Mouse (Mus musculus): ENCODE measurements around the gene Ube2o. TPM values are rescaled to one million over a fixed set of nuclear protein-coding genes. Genes with fewer than 3 reads are reported as not detected.

Ube2o gene
- polyA plus RNA-seq (2015; fragmentation: Nextera tagmentation; extraction: Ambion mirVana): 31.4 and 36.6 TPM in 2 replicates

DNA sequence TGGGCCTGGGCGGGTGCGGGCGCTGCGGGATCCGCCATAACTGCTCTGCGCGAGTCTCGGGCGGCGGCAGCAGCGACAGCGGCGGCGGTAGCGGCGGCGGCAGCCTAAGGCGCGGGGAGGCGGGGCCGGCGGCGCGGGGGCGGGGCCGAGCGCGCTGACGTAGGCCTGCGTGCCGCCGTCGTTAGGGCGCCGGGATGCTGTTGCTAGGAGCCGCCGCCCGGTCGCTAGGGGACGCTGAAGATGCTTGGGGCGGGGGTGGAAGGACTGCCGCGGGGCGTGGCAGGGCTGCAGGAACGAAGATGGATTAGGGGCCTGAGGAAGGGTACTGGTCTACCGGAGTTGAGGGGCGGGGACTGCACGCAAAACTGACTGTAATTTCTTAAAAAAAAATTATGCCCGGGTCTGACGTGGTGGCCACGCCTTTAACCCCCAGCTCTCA, at the start of gene Ube2o:
Ube2o (minus strand) TSS at position 72 of the 439 bp plus-strand sequence.
- H3K4me3 ChIP-seq: peak within 1 kb of the TSS; percentile 100
- H3K9ac ChIP-seq: peak within 1 kb of the TSS; percentile 99
- H3K9me3 ChIP-seq: no peaks in the 10 kb centered on the region
- H3K36me3 ChIP-seq (replicated peaks): no peaks in the 10 kb centered on the region
- ATAC-seq (replicated peaks): peak; percentile 92
- peaks cover 35% of the 10 kb centered on the region for H3K4me1 ChIP-seq
- peak within 1 kb of the TSS; percentile 96 for H3K27ac ChIP-seq
- H3K4me2 ChIP-seq: peak within 1 kb of the TSS; percentile 69
- WGBS: 2% methylated on average over 36 of the region's 51 CpGs
- no peaks in the 10 kb centered on the region for H3K27me3 ChIP-seq (replicated peaks)

DNA sequence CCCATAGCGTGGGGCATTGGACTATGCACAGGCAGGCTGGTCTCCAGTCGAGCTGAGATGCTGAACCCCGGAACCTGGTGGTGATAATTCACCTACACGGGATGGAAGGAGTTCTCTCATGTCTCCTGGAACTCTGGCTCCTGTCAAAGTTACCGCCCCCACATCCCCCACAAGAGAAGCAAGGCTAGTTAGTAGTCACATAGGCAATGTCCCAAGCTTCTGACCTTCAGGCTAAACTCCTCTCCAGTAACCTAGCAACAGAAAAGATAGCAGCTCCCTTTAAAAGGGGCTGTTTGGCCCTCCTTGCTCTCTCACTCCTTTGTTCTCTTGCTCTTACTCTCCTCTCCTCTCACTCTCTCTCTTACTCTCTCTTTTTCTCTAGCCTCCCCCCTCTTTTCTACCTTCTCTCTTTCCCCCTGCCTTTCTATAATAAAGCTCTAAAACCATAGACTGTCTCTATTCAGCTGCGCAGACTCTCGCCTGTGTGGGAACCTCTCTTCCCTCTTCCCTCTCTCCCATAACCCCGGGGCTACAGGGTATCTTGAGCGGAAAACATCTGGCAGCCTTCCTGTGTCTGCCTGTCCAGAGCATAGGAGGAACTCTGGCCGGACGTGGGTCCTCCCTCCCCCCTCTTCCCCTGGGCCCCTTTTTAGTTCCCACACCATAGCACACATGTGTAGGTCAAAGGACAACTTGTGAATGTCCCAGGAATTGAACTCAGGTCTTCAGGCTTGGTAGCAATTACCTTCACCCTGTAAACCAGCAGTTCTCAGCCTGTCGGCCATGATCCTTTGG, 49.1 kb upstream of the Ube2o start:
- no peaks in the 10 kb centered on the region for H3K36me3 ChIP-seq (replicated peaks)
- H3K9me3 ChIP-seq: no peaks in the 10 kb centered on the region
- no peaks in the 10 kb centered on the region for H3K4me1 ChIP-seq
- H3K9ac ChIP-seq: no peak overlapping the region
- ATAC-seq (replicated peaks): no peak
- WGBS: 58% methylated on average over 12 of the region's 12 CpGs
- 0 out of 2 replicates have a peak, but pooled peaks cover 2% of the 10 kb centered on the region for H3K27me3 ChIP-seq (replicated peaks)
- H3K4me2 ChIP-seq: no peak overlapping the region
- H3K27ac ChIP-seq: no peak overlapping the region
- no peak overlapping the region for H3K4me3 ChIP-seq

DNA sequence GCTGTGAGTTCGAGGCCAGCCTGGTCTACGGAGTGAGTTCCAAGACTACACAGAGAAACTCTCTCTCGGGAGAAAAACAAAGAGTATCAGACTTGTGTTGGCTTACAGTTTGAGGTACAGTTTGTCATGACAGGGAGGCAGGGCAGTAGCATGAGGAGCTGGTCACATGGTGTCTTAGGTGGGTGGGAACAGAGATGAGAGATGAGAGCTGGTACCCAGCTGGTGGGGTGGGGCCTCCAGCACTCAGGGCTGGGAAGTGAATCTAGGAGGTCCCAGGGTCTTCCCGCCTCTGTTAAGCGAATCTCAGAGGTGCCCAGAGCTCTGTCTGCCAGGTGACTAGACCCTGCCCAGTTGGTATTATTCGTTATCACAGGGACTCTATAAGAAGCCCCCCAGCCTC, 48.2 kb upstream of the Ube2o start:
- H3K27me3 ChIP-seq (replicated peaks): peaks cover 11% of the 10 kb centered on the region; the same call in 1 of the 2 replicates
- no peak overlapping the region for H3K9ac ChIP-seq
- WGBS: 82% methylated on average over 6 of the region's 6 CpGs
- peaks cover 1% of the 10 kb centered on the region; the same call in 1 of the 2 replicates for H3K4me1 ChIP-seq
- no peak overlapping the region for H3K27ac ChIP-seq
- no peaks in the 10 kb centered on the region for H3K36me3 ChIP-seq (replicated peaks)
- H3K4me3 ChIP-seq: no peak overlapping the region
- no peaks in the 10 kb centered on the region for H3K9me3 ChIP-seq
- no peak for ATAC-seq (replicated peaks)
- no peak overlapping the region for H3K4me2 ChIP-seq

DNA sequence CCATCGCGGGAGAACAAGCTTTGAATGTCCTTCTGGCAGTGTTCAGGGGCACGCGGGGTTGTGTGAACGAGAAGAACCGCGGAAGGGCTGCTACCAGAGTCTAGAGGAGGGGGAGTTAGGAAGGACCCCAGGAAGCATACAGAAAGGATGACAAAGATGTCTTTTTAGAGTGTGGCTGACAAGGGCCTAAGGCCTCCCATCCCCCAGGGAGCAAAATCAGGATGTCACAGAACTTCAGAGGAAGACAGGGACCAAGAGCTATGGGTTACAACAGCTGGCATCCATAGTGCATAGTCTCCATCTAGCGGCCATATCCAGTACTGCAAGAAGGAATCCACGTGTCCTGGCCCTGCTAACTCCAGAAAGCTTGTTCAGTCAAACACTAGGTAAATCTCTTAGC, 47.5 kb upstream of the Ube2o start:
- no peak overlapping the region for H3K4me2 ChIP-seq
- H3K9ac ChIP-seq: no peak overlapping the region
- peaks cover 9% of the 10 kb centered on the region for H3K4me1 ChIP-seq
- H3K27me3 ChIP-seq (replicated peaks): peaks cover 19% of the 10 kb centered on the region
- no peaks in the 10 kb centered on the region for H3K36me3 ChIP-seq (replicated peaks)
- H3K27ac ChIP-seq: no peak overlapping the region
- 56% methylated on average over 9 of the region's 9 CpGs for WGBS
- peak; percentile 75 for ATAC-seq (replicated peaks)
- no peak overlapping the region for H3K4me3 ChIP-seq
- H3K9me3 ChIP-seq: no peaks in the 10 kb centered on the region

DNA sequence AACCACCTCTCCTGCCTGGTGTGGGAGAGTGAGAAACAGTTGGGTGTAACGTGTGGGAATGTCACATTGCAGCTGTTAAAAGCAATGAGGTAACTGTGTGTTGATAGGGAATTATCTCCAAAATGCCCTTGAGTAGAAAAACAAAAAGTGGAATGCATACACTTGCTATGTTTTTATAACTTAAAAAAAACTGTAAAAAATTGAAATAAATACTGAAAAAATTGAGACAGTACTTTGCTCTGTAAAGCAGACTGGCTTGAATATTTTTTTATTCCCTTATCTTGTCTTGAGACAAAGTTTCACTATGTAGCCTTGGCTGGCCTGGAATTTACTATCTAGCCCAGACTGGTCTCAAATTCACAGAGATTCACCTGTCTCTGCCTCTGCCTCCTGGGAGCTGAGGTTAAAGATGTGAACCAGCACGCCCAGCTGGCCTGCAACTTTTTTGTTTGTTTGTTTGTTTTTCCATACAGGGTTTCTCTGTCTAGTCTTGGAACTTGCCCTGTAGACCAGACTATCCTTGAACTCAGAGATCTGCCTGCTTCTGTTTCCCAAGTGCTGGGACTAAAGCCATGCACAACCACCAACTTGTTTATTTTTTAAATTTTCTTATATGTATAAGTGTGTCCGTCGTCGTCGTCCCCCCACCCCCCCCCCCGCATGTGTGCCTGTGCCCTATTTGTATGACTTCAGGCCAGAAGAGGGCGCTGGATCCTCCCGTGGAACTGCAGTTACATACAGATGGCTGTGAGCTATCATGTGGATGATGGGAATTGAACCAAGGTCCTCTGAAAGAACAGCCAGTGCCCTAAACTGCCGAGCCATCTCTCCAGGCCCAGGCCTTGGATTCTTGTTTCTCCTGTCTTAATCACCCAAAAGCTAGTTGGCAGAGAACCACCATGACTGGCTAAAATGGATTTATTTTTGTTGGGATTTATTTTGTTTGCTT, 46.1 kb upstream of the Ube2o start:
- Histone ChIP-seq H3K4me3 (no peak overlapping the region), H3K9me3 (no peaks in the 10 kb centered on the region), H3K27ac (no peak overlapping the region), H3K4me2 (no peak overlapping the region), H3K36me3 (replicated peaks) (no peaks in the 10 kb centered on the region), H3K9ac (no peak overlapping the region), H3K27me3 (replicated peaks) (peaks cover 32% of the 10 kb centered on the region), H3K4me1 (peaks cover 11% of the 10 kb centered on the region)
- WGBS: 36% methylated on average over 10 of the region's 10 CpGs
- no peak for ATAC-seq (replicated peaks)

DNA sequence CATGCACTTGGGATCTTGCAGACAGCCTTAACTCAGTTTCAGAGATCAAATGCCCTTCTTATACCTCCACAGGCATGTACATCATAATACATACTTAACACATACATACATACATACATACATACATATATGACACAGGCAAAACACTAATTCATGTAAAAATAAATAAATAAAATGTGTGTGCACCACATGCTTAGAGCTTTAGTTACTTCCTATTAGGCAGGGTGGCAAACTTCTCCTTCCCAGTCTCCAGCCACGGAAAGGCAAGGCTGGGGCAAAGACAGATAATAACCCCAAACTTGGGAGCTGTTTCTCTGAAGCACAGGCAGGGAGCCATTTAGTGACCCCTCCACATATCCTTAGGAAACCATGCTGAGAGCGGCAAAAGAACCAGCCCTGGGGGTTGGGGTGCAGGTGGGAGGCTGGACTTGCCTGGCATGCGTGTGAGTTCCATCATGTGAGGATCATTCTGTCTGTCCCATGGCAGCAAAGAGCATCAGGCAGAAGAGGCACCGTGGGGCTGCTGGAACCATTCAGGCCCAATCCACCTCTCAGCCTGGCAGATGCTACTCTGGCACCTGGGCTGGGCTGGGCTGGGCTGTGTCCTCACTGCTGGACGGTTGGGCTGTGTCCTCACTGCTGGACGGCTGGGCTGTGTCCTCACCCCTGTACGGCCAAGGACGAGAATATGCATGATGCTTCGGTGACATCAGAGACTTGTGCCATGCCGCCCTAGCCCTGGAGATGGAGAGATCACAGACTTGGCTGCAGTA, 45.2 kb upstream of the Ube2o start, which contains the start of gene Rhbdf2:
Rhbdf2 (minus strand) TSS at position 721 of the 773 bp plus-strand sequence.
- no peak within 1 kb of the TSS for H3K27ac ChIP-seq
- H3K27me3 ChIP-seq (replicated peaks): peaks cover 33% of the 10 kb centered on the region
- no peak within 1 kb of the TSS for H3K4me2 ChIP-seq
- no peak for ATAC-seq (replicated peaks)
- no peaks in the 10 kb centered on the region for H3K36me3 ChIP-seq (replicated peaks)
- H3K4me1 ChIP-seq: peaks cover 11% of the 10 kb centered on the region
- H3K4me3 ChIP-seq: no peak within 1 kb of the TSS
- no peaks in the 10 kb centered on the region for H3K9me3 ChIP-seq
- H3K9ac ChIP-seq: no peak within 1 kb of the TSS
- 72% methylated on average over 10 of the region's 10 CpGs for WGBS

DNA sequence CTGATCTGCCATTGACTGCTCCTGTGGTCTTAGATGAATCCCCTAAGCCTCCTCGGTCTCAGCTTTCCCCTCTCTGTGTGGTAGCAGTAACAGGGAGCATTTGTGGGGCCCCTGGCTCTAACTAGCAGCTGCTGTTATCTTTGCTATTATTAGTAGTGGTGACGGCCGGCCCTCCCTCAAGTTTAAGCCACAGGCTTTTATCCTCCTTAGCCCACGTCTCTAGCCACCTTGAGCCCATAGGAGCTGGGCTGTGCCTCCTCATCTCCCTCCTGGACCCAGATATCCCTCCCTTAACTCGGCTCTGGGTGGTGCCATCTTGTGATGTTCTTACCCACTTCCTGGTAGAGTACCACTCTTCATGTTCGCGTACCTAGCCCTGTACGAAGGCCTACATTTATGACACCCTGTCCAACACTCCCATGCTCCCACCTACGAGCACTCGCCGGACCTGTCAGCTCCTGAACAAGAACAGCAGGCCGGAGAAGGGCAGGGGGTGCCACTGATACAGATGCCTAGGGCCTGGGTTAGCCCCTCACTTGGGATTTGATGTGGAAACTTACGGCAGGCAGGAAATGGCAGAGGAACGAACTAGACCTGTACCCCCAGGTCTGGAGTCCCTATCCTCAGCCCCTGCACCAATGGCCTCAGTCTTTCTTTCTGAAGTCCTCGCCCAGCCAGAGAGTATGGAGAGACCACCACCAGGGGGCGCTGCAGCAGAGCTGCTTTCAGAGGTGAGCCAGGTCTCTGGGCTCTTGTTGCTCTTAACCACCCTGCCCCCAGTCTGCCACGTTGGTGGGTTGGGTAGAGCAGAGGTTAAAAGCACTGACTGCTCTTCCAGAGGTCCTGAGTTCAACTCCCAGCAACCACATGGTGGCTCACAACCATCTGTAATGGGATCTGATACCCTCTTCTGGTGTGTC, 44.1 kb upstream of the Ube2o start:
- H3K4me3 ChIP-seq: no peak overlapping the region
- ATAC-seq (replicated peaks): no peak
- H3K36me3 ChIP-seq (replicated peaks): no peaks in the 10 kb centered on the region
- H3K4me2 ChIP-seq: no peak overlapping the region
- H3K4me1 ChIP-seq: peaks cover 11% of the 10 kb centered on the region
- 71% methylated on average over 17 of the region's 17 CpGs for WGBS
- H3K9ac ChIP-seq: no peak overlapping the region
- H3K27me3 ChIP-seq (replicated peaks): peaks cover 33% of the 10 kb centered on the region
- no peaks in the 10 kb centered on the region for H3K9me3 ChIP-seq
- no peak overlapping the region for H3K27ac ChIP-seq

DNA sequence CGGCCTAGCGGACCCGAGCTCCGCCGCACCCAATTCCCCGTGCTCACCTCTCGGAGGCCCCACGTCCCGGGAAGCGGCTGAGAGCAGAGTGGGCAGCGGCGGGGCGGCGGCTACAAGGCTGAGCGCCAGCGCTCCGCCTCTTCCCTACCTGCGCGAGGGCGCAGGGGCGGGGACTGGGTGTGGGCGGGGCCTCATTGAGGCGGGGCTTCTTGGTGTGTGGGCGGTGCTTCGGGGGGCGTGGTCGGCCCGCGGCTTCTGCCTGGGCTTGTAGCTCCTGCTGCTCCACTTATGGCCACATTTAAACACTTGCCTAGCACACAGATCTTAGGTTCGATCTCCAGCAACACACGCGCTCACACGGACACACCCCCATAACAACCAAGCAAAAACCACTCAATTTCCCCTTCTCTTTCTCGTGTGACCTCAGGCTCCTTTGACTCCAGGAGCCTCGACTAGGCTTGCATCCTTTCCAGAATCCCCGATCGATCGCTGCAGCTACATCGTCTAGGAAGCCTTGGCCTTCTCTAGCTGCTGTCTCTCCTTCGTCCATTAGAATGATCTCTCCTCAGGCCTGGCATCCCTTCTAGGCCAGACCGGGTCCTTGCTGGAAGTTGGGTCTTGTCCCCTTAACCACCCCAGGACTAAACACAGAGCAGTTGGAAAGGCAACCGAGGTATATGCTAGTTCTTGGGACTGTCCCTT, 43.0 kb upstream of the Ube2o start:
- 12% methylated on average over 42 of the region's 42 CpGs for WGBS

DNA sequence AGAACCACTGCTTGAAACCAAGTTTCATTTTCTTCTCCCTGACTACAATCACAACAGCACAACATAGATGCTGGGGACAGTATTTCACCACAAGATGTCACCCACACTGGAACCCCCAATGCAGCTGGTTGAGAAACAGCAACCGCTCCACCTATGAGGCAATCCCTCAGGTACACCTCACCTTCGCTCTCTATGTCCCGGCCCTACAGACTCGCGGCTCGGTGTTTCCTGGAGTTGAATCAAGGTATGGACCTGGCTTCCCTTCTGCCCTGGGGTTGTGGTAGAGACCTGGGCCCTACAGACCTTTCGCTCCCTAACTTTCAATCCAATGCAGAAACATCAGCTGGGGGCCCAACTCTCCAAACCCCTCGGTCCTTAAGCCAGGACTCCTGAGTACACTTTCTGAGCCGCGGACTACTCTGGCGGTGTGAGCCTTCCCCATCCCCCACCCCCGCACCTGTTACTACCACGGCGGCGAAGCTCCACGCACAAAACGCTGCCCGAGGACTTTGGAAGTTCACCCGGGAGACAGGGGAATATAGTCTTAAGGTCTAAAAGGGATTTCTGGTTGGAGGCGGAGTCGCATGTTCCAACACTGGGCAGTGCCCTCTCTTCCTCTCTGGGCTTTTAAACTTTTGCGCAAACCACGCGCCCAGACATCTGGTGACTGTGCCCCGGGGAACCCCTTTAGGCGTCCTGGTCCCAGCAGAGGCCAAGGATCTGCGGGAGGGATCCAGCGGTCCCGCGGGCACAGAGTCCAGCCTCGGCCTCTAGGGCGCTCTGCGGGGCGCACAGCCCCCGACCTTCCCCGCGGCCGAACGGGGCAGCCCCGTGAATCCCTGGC, 42.3 kb upstream of the Ube2o start:
- Histone ChIP-seq H3K27me3 (replicated peaks) (peaks cover 33% of the 10 kb centered on the region), H3K27ac (no peak overlapping the region), H3K9ac (peak overlapping the region; percentile 36), H3K4me2 (peak overlapping the region; percentile 72), H3K4me1 (peaks cover 11% of the 10 kb centered on the region), H3K36me3 (replicated peaks) (no peaks in the 10 kb centered on the region), H3K4me3 (peak overlapping the region; percentile 46), H3K9me3 (no peaks in the 10 kb centered on the region)
- ATAC-seq (replicated peaks): no peak
- 6% methylated on average over 40 of the region's 40 CpGs for WGBS

More for the DNA sequence above, 43.0 kb upstream of the Ube2o start:
- ATAC-seq (replicated peaks): no peak
- peak overlapping the region; percentile 36 for H3K9ac ChIP-seq
- H3K4me2 ChIP-seq: peak overlapping the region; percentile 72
- H3K27me3 ChIP-seq (replicated peaks): peaks cover 33% of the 10 kb centered on the region
- H3K27ac ChIP-seq: no peak overlapping the region
- H3K4me3 ChIP-seq: peak overlapping the region; percentile 46
- peaks cover 11% of the 10 kb centered on the region for H3K4me1 ChIP-seq
- H3K36me3 ChIP-seq (replicated peaks): no peaks in the 10 kb centered on the region
- H3K9me3 ChIP-seq: no peaks in the 10 kb centered on the region

DNA sequence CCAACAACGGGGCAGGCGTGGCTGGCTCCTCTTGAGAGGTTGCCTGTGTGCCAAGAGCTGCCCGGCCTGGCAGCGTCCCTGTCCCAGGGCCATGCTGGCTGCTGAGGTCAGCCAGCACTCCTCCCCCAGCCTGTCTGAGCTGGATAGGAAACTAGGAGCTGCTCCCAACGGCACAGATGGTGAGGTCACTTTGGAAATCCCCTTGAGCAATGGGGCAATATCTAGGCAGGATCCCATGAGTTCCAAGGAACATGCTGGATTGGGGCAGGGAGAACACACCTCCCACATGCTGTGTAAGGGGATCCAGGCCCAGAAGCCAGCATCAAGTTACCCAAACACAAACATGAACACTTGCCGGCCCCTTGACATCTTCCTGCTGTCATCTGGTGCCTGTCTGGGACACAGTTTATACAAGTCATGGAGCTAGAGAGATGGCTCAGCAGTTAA, 40.0 kb upstream of the Ube2o start:
- peaks cover 33% of the 10 kb centered on the region for H3K27me3 ChIP-seq (replicated peaks)
- no peaks in the 10 kb centered on the region for H3K36me3 ChIP-seq (replicated peaks)
- no peak for ATAC-seq (replicated peaks)
- no peaks in the 10 kb centered on the region for H3K9me3 ChIP-seq
- H3K4me1 ChIP-seq: peaks cover 11% of the 10 kb centered on the region
- no peak overlapping the region for H3K4me3 ChIP-seq
- no peak overlapping the region for H3K27ac ChIP-seq
- no peak overlapping the region for H3K9ac ChIP-seq
- WGBS: 62% methylated on average over 6 of the region's 6 CpGs
- no peak overlapping the region for H3K4me2 ChIP-seq
